Mouse (Mus musculus): ENCODE measurements around the gene Begain. TPM values are rescaled to one million over a fixed set of nuclear protein-coding genes. Genes with fewer than 3 reads are reported as not detected.

Begain gene
- 4.6 TPM in 2 replicates for polyA plus RNA-seq (2012; rRNA removed)

DNA sequence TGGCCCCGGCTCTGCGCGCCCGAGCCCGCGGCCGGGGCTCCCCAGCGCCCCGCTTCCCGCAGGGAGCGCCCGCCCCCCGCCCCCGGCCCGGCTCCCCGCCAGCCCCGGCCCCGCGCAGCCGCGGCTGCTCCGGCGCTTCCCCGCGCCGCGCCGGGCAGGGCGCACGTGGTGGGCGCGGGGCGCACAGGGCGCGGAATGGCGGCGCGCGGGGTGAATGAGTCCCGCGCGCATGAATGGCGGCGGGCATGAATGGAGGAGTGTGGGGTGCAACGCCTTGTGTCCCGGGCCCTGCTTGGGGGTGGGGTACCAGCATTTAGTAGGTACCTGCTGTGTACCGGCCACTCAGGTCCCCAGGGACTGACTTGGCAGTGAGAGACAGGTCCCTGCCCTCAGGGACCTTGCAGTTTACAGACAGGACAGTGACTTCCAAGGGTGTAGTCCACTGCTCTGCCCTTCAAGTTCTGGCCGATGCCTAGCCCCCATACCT, at the start of gene Begain:
Begain (minus strand) TSS at position 51 of the 487 bp plus-strand sequence.
- no peak for TF ChIP-seq POLR2A (IDR thresholded peaks at IDR 0.05; ENCODE audit: control insufficient read depth, low read depth, low read length)
- no peak for TF ChIP-seq CTCF (IDR thresholded peaks at IDR 0.05; ENCODE audit: control insufficient read depth, insufficient read depth, insufficient replicate concordance, low read depth, low read length)
- no peak within 1 kb of the TSS for H3K27ac ChIP-seq (ENCODE audit: control insufficient read depth, insufficient read depth, low read depth, low read length)
- H3K27me3 ChIP-seq (ENCODE audit: control insufficient read depth, insufficient read depth, low read length) = no peaks in the 10 kb centered on the region
- no peaks in the 10 kb centered on the region for H3K36me3 ChIP-seq (ENCODE audit: control insufficient read depth, insufficient read depth, low read length)
- peak within 1 kb of the TSS; percentile 44 for H3K4me3 ChIP-seq (ENCODE audit: control insufficient read depth, low read depth, low read length)
- H3K4me1 ChIP-seq (ENCODE audit: control insufficient read depth, insufficient read depth, low read length) = peaks cover 15% of the 10 kb centered on the region

DNA sequence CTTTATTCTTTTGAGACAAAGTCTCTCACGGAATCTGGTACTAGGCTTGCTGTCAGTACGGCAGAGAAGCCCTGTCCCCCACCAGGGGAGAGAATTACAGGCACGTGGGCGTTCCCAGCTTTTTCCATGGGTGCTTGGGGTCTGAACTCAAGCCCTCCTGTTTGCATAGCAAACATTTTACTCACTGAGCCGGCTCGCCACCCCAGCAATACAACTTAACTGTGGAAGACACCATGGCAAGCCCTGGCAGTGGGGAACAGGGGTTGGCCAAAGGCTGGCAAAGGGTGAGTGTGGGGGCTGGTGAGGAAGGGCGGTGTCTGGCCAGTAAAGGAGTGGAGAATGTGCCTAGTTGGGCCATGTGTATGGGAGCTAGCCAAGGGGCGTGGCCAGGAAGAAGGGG, 47.7 kb upstream of the Begain start:
- Histone ChIP-seq H3K27ac (ENCODE audit: control insufficient read depth, insufficient read depth, low read depth, low read length) (no peak overlapping the region), H3K4me3 (ENCODE audit: control insufficient read depth, low read depth, low read length) (no peak overlapping the region), H3K36me3 (ENCODE audit: control insufficient read depth, insufficient read depth, low read length) (no peaks in the 10 kb centered on the region), H3K27me3 (ENCODE audit: control insufficient read depth, insufficient read depth, low read length) (no peaks in the 10 kb centered on the region), H3K4me1 (ENCODE audit: control insufficient read depth, insufficient read depth, low read length) (no peaks in the 10 kb centered on the region)
- TF ChIP-seq POLR2A (IDR thresholded peaks at IDR 0.05; ENCODE audit: control insufficient read depth, low read depth, low read length) = no peak
- TF ChIP-seq CTCF (IDR thresholded peaks at IDR 0.05; ENCODE audit: control insufficient read depth, insufficient read depth, insufficient replicate concordance, low read depth, low read length) = no peak

DNA sequence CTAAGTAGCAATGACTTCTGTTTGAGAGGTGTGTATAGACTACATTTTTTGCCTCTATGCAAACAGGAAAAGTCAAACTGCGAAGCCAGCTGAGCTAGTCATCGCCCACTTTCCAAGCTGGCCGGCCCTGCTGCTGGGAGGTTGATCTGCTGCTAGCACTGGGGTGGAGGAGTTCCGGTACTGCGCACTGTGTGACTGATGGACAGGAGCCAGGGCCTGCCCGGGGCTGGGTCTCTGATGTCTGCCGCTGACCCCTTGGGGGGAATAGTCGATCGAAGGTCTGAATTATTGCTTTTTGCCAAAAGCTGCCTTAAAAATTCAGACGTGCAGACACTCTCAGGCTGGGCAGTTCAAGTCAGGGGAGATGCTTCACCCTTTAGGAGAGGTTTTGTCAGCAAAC, 47.1 kb upstream of the Begain start:
- no peaks in the 10 kb centered on the region for H3K4me1 ChIP-seq (ENCODE audit: control insufficient read depth, insufficient read depth, low read length)
- no peak overlapping the region for H3K4me3 ChIP-seq (ENCODE audit: control insufficient read depth, low read depth, low read length)
- no peaks in the 10 kb centered on the region for H3K27me3 ChIP-seq (ENCODE audit: control insufficient read depth, insufficient read depth, low read length)
- H3K27ac ChIP-seq (ENCODE audit: control insufficient read depth, insufficient read depth, low read depth, low read length) = no peak overlapping the region
- TF ChIP-seq CTCF (IDR thresholded peaks at IDR 0.05; ENCODE audit: control insufficient read depth, insufficient read depth, insufficient replicate concordance, low read depth, low read length) = no peak
- no peak for TF ChIP-seq POLR2A (IDR thresholded peaks at IDR 0.05; ENCODE audit: control insufficient read depth, low read depth, low read length)
- H3K36me3 ChIP-seq (ENCODE audit: control insufficient read depth, insufficient read depth, low read length) = no peaks in the 10 kb centered on the region

- H3K27me3 ChIP-seq (ENCODE audit: control insufficient read depth, insufficient read depth, low read length) = no peaks in the 10 kb centered on the region
- TF ChIP-seq CTCF (IDR thresholded peaks at IDR 0.05; ENCODE audit: control insufficient read depth, insufficient read depth, insufficient replicate concordance, low read depth, low read length) (no peak), POLR2A (IDR thresholded peaks at IDR 0.05; ENCODE audit: control insufficient read depth, low read depth, low read length) (no peak)
- H3K36me3 ChIP-seq (ENCODE audit: control insufficient read depth, insufficient read depth, low read length) = no peaks in the 10 kb centered on the region
- no peak overlapping the region for H3K4me3 ChIP-seq (ENCODE audit: control insufficient read depth, low read depth, low read length)
- no peak overlapping the region for H3K27ac ChIP-seq (ENCODE audit: control insufficient read depth, insufficient read depth, low read depth, low read length)
- H3K4me1 ChIP-seq (ENCODE audit: control insufficient read depth, insufficient read depth, low read length) = no peaks in the 10 kb centered on the region
Measured at GRCm38 (mm10) chr12:109112996-109113592, 45.1 kb upstream of the Begain start.

- Histone ChIP-seq H3K36me3 (ENCODE audit: control insufficient read depth, insufficient read depth, low read length) (no peaks in the 10 kb centered on the region), H3K4me3 (ENCODE audit: control insufficient read depth, low read depth, low read length) (no peak overlapping the region), H3K4me1 (ENCODE audit: control insufficient read depth, insufficient read depth, low read length) (no peaks in the 10 kb centered on the region), H3K27me3 (ENCODE audit: control insufficient read depth, insufficient read depth, low read length) (no peaks in the 10 kb centered on the region), H3K27ac (ENCODE audit: control insufficient read depth, insufficient read depth, low read depth, low read length) (no peak overlapping the region)
- TF ChIP-seq CTCF (IDR thresholded peaks at IDR 0.05; ENCODE audit: control insufficient read depth, insufficient read depth, insufficient replicate concordance, low read depth, low read length) (no peak), POLR2A (IDR thresholded peaks at IDR 0.05; ENCODE audit: control insufficient read depth, low read depth, low read length) (no peak)
Measured at GRCm38 (mm10) chr12:109112354-109112995, 44.5 kb upstream of the Begain start.

GRCm38 (mm10) chr12:109108911-109109310, 40.9 kb upstream of the Begain start:
- H3K27me3 ChIP-seq (ENCODE audit: control insufficient read depth, insufficient read depth, low read length) = no peaks in the 10 kb centered on the region
- no peaks in the 10 kb centered on the region for H3K36me3 ChIP-seq (ENCODE audit: control insufficient read depth, insufficient read depth, low read length)
- H3K4me3 ChIP-seq (ENCODE audit: control insufficient read depth, low read depth, low read length) = no peak overlapping the region
- no peaks in the 10 kb centered on the region for H3K4me1 ChIP-seq (ENCODE audit: control insufficient read depth, insufficient read depth, low read length)
- no peak overlapping the region for H3K27ac ChIP-seq (ENCODE audit: control insufficient read depth, insufficient read depth, low read depth, low read length)
- TF ChIP-seq CTCF (IDR thresholded peaks at IDR 0.05; ENCODE audit: control insufficient read depth, insufficient read depth, insufficient replicate concordance, low read depth, low read length) = no peak
- TF ChIP-seq POLR2A (IDR thresholded peaks at IDR 0.05; ENCODE audit: control insufficient read depth, low read depth, low read length) = no peak

- no peaks in the 10 kb centered on the region for H3K4me1 ChIP-seq (ENCODE audit: control insufficient read depth, insufficient read depth, low read length)
- no peak overlapping the region for H3K4me3 ChIP-seq (ENCODE audit: control insufficient read depth, low read depth, low read length)
- no peak overlapping the region for H3K27ac ChIP-seq (ENCODE audit: control insufficient read depth, insufficient read depth, low read depth, low read length)
- H3K27me3 ChIP-seq (ENCODE audit: control insufficient read depth, insufficient read depth, low read length) = no peaks in the 10 kb centered on the region
- TF ChIP-seq POLR2A (IDR thresholded peaks at IDR 0.05; ENCODE audit: control insufficient read depth, low read depth, low read length) = no peak
- no peak for TF ChIP-seq CTCF (IDR thresholded peaks at IDR 0.05; ENCODE audit: control insufficient read depth, insufficient read depth, insufficient replicate concordance, low read depth, low read length)
- H3K36me3 ChIP-seq (ENCODE audit: control insufficient read depth, insufficient read depth, low read length) = no peaks in the 10 kb centered on the region
Measured at GRCm38 (mm10) chr12:109100381-109100780, 32.4 kb upstream of the Begain start.

Data from testis, adult 2 months (tissue).